Mouse (Mus musculus) WW6 (cell line): ENCODE data around the gene Mapk8ip3.

Source experiments
- DNase-seq: peaks from one replicate; pipeline ENCODE4 v3.0.0-alpha.2; 2013; ENCODE audit warnings: low read depth, low spot score

Gene Mapk8ip3

GRCm38 (mm10) chr17:24849733-24850064, 87.1 kb downstream of the Mapk8ip3 start:
- DNase-seq = no peak

DNA sequence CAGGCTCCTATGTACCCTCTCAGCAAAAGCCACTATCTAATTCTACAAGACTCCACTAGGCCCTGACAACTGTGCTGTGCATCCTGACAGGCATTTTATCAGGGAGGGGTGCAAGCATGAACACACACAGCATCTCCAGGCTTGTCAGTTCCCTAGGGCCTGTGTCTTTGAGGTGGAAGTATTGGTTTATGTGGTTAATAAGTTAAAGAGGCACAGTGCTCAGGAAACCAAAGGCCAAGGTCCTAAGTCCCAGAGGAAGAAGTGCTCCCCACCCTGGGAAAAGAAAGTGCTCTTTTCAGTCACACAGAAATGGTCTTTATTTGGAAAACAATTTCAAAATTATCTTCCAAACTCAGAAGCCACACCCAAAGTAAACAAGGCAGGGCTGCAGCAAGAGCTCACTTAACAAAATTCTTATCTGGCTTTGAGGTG, 88.2 kb downstream of the Mapk8ip3 start:
- no peak for DNase-seq

DNA sequence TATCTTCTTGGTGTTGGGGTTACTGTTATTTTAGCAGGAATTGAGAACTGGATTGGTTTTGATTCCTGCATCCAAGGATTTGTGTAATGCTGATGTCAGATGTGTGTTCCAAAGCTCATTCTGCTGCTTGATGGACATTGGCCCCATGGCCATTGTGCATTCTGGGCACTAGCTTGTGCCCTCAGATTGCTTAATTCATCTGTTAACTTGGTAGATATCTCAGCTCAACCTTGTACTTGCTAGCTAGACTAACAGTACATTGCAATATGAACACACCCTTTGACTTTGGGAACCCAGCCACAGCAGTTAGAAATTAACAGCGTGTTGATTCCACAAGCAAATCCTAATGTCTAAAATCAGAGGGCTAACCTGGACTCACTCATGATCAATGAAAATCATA, 89.4 kb downstream of the Mapk8ip3 start:
- no peak for DNase-seq

- DNase-seq = no peak
Observed at GRCm38 (mm10) chr17:24844525-24844924, 92.3 kb downstream of the Mapk8ip3 start.

DNA sequence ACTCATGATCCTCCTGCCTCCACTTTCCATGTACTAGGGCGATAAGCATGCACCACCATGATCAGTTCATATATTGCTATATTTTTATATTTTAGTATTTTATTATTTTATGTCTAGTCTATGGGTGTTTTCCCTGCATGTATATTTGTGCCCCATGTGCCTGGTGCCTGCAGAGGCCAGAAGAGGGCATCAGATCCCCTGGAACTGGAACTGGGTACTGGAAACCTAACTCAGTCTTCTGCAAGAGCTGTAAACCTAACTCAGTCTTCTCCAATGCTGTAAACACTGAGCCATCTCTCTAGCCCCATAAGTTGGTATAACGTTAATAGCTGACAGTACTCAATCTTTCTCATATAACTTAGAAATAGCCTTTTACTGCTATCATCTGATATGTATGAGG, 94.1 kb downstream of the Mapk8ip3 start:
- DNase-seq = no peak
